Comparison of ENCODE assay signal across 8 mouse cellular contexts in genomic region chr16:34690334-34691144, GRCm38 (mm10). TPM values are rescaled to one million over a fixed set of nuclear protein-coding genes. Genes with fewer than 3 reads are reported as not detected.
A peak's percentile ranks its signal among the peaks of the same experiment; 100 is the strongest.
DNase-seq lines count a peak whose midpoint lies in the region; ATAC-seq and TF ChIP-seq lines count a peak whose summit lies in the region.

Gene Ccdc14, plus strand, starts transcription at chr16:34690616.

- H3K36me3 ChIP-seq in ES-Bruce4 (ENCODE audit: control insufficient read depth, insufficient read depth, low read length, poor library complexity, severe bottlenecking), result peaks cover 2% of the 10 kb centered on the region; the same call in 1 of the 2 replicates
- no peaks in the 10 kb centered on the region for H3K36me3 ChIP-seq in forebrain, embryonic 13.5 days (ENCODE audit: poor library complexity, severe bottlenecking)
- no peaks in the 10 kb centered on the region for H3K36me3 ChIP-seq in neural tube, embryonic 15.5 days

- no peak for TF ChIP-seq EP300 in ES-Bruce4 (IDR thresholded peaks at IDR 0.05; ENCODE audit: insufficient read depth, low read depth, low read length)

- H3K4me2 ChIP-seq in forebrain, embryonic 13.5 days, result peak within 1 kb of the TSS; percentile 71
- H3K4me2 ChIP-seq in neural tube, embryonic 15.5 days, result peak within 1 kb of the TSS; percentile 88

- H3K9me3 ChIP-seq in ES-Bruce4 (replicated peaks; ENCODE audit: control insufficient read depth, insufficient read depth, low read length, poor library complexity, severe bottlenecking), result no peaks in the 10 kb centered on the region
- H3K9me3 ChIP-seq in forebrain, embryonic 13.5 days (replicated peaks), result no peaks in the 10 kb centered on the region
- H3K9me3 ChIP-seq in neural tube, embryonic 15.5 days (replicated peaks), result no peaks in the 10 kb centered on the region

- peak; percentile 85 to 90 for DNase-seq in heart, postnatal 14 days
- DNase-seq in layer of hippocampus, adult 11-12 months (ENCODE audit: low spot score), result peak; percentile 82
- peak; percentile 92 to 95 for DNase-seq in lung, adult 18-20 months
- DNase-seq in testis, postnatal 14 days (ENCODE audit: low spot score), result peak; percentile 94

- no peak for TF ChIP-seq CTCF in ES-Bruce4 (IDR thresholded peaks at IDR 0.05; ENCODE audit: low read depth, low read length)

- peak within 1 kb of the TSS; percentile 91 for H3K4me3 ChIP-seq in ES-Bruce4 (ENCODE audit: low read depth, low read length)
- H3K4me3 ChIP-seq in forebrain, embryonic 13.5 days, result peak within 1 kb of the TSS; percentile 68
- H3K4me3 ChIP-seq in neural tube, embryonic 15.5 days (replicated peaks), result peak within 1 kb of the TSS; percentile 74

- WGBS in forebrain, embryonic 13.5 days, result under 1% methylated on average over 53 of the region's 53 CpGs
- WGBS in neural tube, embryonic 15.5 days, result 1% methylated on average over 53 of the region's 53 CpGs

- no peaks in the 10 kb centered on the region for H3K27me3 ChIP-seq in ES-Bruce4 (ENCODE audit: control insufficient read depth, insufficient read depth, low read length, poor library complexity, severe bottlenecking)
- H3K27me3 ChIP-seq in forebrain, embryonic 13.5 days, result no peaks in the 10 kb centered on the region
- H3K27me3 ChIP-seq in neural tube, embryonic 15.5 days (replicated peaks), result no peaks in the 10 kb centered on the region

- no peak for TF ChIP-seq POLR2A in ES-Bruce4 (IDR thresholded peaks at IDR 0.05; ENCODE audit: insufficient read depth, low read length)

- H3K4me1 ChIP-seq in ES-Bruce4 (ENCODE audit: control insufficient read depth, insufficient read depth, low read length), result no peaks in the 10 kb centered on the region
- H3K4me1 ChIP-seq in forebrain, embryonic 13.5 days, result peaks cover 7% of the 10 kb centered on the region
- H3K4me1 ChIP-seq in neural tube, embryonic 15.5 days, result peaks cover 8% of the 10 kb centered on the region

- intact Hi-C loops in heart, postnatal 14 days (cut with DNase I), result no loop called here

- H3K9ac ChIP-seq in ES-Bruce4 (ENCODE audit: low read depth, poor library complexity, severe bottlenecking), result peak within 1 kb of the TSS; percentile 79
- peak within 1 kb of the TSS; percentile 79 for H3K9ac ChIP-seq in forebrain, embryonic 13.5 days
- peak within 1 kb of the TSS; percentile 65 for H3K9ac ChIP-seq in neural tube, embryonic 15.5 days (replicated peaks)

- peak; percentile 91 for ATAC-seq in cerebellum, adult (ENCODE audit: insufficient number of reproducible peaks, low FRiP score, low TSS enrichment)
- peak; percentile 95 for ATAC-seq in forebrain, embryonic 13.5 days
- ATAC-seq in neural tube, embryonic 15.5 days (ENCODE audit: low FRiP score), result peak; percentile 91

- peak within 1 kb of the TSS; percentile 78 for H3K27ac ChIP-seq in ES-Bruce4 (ENCODE audit: insufficient read depth, low read length)
- peak within 1 kb of the TSS; percentile 85 for H3K27ac ChIP-seq in forebrain, embryonic 13.5 days
- peak within 1 kb of the TSS; percentile 87 for H3K27ac ChIP-seq in neural tube, embryonic 15.5 days (replicated peaks)

RNA-seq across cellular contexts. Expression of gene Ccdc14, which starts in this region (rescaled TPM):
- 31.4 and 32.0 TPM in 2 replicates for polyA plus RNA-seq in ES-Bruce4 (2011; ENCODE audit: insufficient read depth, insufficient read length, low read depth, missing spikeins)
- 6.4 and 8.0 TPM in 2 replicates for polyA plus RNA-seq in forebrain, embryonic 13.5 days (2015; fragmentation: Nextera tagmentation; extraction: Ambion mirVana)
- total RNA-seq in heart, postnatal 14 days (2021), result 1 to 10 TPM; 2.4 to 3.0 TPM
- polyA plus RNA-seq in neural tube, embryonic 15.5 days (2015; fragmentation: Nextera tagmentation; extraction: Ambion mirVana), result 2.9 and 3.9 TPM in 2 replicates

Comparison
In these comparisons a context has a peak if more than half of its experiments do, and no peak if none do; other contexts are left out.
1. Peak in every context shown above with its lines: DNase-seq, ATAC-seq, H3K4me3 ChIP-seq and H3K27ac ChIP-seq.